Mouse (Mus musculus) spleen, postnatal 14 days (tissue): ENCODE data around the gene Bnc2.

ENCODE experiments used
- DNase-seq, 2 experiments: peaks; one replicate each; pipeline ENCODE4 v3.0.0; 2021 to 2022; ENCODE audit warnings: low spot score in 2 of 2

The Bnc2 gene

DNA sequence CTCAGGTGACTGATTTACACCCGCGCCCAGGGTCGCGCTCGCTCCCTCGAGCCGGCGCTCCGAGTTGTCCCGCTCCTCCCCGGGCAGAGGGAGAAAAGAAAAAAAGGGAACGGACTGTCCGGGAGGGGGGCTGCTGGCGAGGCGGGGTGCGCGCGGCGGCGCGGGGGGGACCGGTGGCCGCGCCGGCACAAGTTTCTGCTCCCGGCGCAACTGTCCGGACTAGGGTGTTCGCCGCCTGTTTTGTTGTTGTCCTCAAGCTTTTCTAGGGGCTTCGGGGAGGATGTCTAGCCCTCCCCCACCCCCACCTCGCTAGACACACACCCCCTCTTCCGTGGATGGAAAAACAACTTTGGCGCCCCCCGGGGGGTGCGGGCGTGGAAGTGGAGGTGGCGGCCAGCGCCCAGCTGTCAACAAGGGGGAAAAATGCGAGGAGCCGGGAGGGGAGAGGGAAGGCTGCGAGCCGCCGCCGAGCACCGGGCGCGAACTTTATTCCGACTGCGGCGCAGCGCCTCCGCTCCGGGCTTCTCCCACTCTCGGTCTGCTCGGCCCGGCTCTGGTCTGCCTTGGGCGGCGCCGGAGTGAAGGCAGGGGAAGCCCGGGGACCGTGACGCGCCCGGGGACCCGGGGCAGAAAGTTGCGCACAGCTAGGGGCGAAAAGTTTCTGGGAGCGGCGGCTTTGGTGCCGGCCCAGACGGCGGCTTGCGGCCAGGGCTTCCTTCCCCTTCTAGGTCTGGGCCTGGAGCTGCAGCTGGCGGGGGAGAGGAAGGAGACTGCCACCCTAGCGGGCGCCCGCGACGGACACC is at the start of gene Bnc2:
Gene Bnc2, minus strand, starts transcription at position 105 of the 803 bp plus-strand sequence.
- DNase-seq, result no peak

DNA sequence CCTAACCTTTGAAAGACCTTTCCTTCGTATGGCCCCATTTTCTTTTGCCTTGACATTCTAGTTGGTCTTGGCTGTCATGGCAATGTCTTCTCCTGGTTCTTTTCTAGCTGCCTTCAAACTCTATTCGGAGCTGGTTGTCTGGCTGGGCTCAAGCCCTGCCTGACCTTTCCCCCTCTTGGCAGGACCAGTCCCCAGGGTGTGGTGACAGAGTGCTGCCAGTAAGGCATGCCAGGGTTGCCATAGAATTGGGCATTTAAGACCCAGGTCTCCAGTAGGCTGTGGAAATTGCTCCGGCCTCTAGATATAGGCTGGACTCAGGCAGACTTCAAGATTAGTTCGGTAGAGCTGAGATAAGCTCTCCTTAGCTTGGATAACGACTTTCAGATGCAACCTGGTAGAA is 32.9 kb upstream of the Bnc2 start:
- DNase-seq, result no peak

DNA sequence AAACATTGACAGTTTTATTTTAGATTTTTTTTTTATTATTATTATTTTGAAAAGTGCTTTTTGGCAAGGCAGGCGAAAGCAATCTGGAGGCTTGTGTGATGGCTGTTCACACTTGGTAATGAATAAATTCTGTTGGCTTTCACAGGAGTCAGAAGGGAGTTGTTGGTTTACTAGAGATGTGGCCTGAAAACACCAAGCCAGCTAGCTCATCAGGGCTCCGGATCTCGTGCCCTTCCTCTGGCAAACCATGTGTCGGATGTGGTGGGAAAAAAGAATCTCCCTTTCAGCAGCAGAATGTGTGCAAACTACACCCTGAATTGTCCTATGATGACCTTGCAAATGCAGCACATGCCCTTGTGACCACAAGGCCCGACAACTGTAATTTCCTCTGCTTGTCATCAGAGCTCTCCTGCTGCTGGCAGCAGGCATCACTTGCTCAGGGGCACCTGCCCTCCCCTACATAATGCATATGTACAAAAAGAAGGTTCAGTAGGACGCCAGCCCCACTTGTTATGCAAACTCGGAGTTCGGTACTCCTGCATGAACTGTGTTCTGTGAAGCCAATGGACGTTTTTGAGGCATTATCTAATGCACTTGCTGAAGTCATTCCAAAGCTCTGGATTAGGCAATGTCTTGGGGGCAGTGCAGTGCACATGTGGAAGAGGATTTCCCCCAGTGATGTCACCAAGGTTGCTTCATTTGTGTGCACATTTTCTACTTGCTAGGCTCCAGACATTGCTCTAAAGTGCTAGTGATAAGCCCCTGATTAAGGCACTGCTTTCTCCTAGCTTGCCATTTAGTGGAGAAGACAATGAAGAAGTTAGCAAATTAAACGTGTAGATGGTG is 10.7 kb upstream of the Bnc2 start:
- DNase-seq, result no peak

DNA sequence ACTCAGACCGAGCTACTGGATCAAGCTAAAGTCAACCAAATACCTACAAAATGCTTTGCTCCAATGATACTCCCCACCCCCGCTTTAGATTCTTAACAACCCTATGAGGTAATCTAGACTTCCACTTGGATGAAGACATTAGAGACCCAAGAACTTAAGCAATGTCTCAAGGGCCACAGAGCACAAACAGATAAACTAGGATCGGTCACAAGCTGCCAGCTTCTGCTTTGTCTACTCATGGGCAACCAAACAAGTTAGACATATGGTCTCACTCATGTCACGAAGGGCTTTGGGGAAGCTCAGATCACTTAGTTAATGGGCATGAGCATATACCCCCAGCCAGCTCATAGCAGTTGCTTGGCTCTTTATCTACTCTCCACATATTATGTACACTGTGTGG is 9.9 kb upstream of the Bnc2 start:
- DNase-seq, result no peak

DNA sequence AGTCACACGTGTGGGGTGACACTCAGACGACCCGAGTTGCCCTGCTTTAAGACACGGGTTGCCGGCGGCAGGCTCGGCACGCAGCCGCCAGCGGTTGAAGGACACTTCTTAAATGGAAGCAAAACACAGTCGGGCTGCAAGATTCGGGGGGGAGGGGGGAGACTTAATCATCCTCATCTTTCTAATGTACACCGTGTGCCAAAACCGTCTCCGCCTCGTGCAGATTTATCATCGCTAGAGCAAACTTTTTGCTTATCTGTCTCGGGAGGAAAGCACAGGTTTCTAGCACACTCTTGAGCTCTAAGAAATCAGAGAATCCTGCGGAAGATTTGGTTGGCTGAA is 870 bp upstream of the Bnc2 start:
- no peak for DNase-seq

DNA sequence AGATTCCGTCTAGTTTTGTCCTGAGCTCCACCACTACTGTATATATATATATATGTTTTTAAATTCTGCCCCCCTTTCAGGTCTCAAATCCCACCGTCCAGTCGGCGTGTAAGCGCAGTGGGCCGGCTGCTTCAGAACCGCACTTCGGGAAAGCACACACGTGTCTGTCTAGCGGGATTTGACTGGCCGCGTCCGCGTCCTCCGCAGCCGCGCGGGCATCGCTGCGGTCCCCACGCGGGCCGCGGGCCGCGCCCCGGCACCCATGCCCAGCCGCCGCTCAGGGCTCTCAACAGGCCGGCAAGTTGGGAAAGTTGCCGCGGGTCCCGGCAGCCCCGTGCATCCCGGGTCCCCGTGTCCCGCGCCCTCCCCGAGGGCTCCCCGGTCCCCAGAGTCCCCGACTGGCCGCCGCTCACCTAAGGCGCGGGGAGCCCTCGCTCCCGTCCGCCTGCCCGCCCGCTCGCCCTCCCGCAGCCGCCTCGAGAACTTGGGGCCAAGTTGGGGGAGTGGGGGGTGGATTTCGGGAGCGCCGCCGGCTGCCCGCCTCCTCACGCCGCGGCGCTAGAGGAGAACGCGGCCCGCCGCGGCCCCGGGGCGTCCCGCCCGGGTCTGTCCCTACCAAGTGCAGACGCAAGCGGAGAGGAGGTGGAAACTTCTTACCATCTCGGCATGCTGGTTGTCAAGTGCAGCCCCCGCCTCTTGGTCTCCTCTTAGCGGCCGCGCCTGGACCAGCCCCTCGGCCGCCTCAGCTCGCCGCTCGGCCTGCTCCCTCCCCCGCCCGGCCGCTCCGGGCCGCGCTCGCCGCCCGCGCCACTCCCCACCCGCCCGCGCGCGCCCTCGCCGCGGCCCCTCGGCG is 531 bp downstream of the Bnc2 start:
- DNase-seq, result no peak

DNA sequence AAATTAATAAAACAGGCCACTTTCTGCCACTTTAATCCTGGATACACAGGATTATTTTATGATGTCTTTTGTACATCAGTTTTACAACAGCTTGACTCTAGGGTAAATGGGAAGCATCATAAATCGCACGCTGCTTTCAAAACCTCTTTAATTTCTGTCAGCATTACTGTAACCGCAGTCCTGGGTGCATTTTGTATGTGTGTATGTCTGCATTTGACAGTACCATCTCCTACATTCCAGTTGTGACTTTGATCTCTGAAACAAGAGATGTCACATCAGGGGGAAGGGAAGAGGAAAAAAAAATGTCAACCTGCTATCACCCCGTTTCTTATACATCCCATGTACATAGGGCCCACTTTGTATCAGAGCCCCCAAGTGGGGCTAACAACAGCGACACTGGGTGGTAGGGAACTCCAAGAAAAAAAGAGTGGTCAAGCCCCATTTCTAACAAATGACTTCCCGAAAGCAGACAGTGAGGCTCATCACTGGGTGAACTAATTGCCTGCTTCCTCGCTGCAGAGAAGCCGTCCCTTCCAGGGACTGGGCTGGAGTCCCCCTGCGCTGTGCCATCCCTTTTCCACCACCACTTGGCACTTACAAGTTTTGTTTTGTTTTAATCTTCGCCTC is 1.3 kb downstream of the Bnc2 start:
- DNase-seq, result no peak

DNA sequence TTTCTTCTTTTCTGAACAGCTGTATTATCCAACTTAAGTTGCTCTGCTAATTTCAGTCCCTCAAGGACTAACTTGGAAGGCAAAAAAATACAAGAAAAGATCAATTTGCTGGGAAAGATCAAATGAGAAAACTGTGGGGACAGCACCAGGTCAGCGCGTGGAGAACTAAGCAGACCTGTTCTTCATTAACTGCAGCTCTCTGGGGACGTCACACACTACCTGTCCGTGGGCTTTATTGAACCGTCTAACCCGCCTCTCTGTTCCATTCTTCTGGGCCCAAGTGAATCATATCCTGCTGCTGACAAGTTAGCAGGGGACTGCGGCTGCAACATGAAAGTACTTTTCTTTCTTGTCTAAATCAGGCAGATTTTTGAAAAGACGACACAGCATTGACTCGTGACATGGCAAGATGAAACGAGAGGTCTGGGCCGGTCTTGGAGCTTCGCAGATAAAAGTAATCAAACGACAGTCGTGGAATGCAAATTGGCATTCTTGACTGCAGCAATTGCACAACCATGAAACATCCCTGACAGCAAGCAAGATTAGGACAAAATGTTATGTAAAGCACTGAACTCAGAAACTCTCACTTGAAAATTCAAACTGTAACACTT is 2.8 kb downstream of the Bnc2 start:
- no peak for DNase-seq

DNA sequence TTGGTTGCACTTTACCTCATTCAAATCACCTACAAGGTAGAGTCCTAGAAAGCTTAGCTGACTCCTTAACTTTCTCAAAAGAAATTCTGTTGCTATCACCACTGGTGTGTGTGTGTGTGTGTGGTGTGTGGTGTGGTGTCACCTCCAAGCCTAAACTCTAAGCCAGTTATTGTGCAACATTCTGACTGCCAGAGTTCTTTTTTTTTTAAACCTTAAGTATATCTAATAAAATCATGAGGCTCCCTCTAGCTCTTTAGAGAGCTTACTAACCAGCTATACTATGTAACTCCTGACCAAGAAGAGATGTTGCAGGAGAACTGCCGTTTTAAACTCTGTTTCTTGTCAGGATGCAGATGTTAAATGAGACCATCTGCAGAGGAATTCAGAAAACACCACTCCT is 4.1 kb downstream of the Bnc2 start:
- DNase-seq, result no peak

DNA sequence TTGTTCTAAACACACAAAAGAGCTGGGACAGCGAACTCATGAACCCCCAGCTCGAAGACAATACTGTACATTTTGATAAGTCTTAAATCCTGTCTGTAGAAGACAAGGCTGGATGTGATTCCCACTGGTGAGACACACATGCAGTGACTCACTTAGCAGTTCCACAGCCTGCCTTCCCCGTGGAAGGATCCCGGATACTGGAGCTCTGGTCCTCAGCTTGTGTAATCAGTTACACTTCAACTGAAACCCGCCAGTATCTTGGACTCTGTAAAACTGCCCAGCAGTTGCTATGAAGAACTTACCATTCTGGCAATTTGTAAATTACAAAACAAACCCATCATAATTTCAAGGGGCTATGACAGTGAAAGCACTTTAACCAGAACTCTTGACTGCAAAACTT is 5.4 kb downstream of the Bnc2 start:
- DNase-seq, result no peak

DNA sequence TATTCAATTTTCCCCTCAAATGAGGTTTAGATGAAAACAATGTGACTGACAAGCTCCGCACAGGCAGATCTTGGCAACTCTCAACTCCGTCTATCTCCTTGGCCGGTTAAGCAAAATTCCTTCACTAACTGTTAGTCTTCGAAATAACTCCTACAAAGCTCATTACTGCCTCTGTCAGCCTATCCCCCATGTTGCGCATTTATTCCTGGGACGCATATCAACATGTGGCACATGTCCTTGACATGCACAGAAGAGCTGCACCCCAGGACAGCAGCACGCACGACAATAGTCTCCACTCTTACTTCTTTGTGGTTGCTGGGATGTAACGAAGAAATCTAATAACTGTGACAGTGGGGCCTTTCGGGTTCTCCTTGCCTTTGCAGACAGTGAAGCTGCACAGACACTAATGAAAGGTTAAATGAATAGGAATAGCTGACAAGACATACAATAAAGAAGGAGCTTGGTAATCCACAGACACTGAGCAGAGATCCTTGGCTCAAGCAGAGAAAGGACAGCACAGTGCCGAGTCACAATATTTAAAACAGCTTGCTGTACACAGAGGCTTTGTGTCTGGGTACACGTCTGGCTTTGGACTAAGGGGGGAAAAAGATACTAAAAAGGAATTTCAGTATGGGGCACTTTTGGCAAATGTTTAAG is 6.0 kb downstream of the Bnc2 start:
- no peak for DNase-seq

DNA sequence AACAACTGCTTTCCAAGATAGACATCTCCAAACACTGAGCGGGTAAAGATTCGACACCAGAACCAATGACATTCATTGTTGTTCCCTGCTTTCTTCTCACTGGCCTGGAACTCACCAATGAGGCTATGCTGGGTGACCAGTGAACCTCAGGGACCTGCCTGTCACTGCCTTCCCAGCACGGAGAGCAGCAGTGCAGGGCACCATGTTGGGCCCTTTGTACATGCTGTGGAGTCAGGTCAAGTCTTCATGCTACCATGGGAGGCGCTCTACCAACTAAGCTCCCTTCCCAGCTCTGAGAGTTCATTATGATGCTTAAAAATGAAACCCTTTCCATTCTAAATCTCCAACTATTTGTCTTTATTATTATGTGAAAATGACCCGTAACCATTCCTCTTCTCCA is 6.8 kb downstream of the Bnc2 start:
- DNase-seq, result no peak

DNA sequence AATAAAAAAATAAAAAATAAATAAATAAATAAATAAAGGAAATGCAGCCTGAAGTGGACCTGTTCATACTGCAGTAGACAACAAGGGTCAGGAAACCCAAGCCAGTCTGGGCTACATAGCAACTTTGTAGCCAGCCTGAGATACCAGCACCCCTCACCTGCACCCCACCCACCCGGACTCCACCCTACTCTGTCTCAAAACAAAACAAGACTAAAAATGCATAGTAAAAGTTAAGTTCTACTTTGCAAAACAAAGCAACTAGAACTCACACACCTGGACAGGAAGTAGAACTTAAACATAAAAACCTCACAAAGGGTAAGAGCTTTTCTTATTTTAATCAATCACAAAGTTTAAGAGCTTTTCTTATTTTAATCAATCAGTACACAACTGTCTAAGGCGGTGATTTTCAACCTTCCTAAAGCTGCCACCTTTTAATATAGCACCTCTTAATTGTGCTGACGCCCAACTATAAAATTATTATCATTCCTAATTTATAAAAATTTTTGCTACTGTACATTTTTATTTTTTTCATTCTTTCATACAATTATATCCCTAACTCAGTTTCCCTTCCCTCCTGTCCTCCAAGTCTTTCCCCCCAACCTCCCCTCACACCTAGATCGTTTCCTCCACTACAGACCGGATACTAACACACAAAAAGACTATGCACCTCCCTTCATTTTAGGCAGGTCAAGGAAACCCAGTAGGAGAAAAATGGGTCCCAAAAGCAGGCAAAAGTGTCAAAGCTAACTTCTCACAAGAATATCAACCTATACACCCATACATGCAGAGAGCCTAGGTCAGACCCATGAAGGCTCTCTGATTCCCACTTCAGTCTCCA is 12.6 kb downstream of the Bnc2 start:
- no peak for DNase-seq

DNA sequence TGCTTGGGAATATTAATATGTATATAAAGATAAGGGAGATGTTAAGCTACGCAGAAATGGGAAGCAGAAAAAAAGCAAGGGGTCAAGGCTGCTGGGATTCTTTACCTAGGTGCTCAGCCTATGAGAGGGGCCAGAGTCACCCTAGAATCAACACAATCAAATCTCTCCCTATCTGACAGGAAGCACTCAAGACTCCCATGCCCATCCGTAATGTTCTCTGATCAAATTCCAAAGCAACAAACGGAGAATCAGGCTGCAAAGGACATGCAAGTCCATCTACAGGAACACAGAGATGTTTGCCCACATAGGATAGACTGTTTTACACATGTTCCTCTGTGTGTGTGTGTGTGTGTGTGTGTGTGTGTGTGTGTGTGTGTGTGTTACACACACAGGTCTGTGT is 13.7 kb downstream of the Bnc2 start:
- DNase-seq, result no peak

DNA sequence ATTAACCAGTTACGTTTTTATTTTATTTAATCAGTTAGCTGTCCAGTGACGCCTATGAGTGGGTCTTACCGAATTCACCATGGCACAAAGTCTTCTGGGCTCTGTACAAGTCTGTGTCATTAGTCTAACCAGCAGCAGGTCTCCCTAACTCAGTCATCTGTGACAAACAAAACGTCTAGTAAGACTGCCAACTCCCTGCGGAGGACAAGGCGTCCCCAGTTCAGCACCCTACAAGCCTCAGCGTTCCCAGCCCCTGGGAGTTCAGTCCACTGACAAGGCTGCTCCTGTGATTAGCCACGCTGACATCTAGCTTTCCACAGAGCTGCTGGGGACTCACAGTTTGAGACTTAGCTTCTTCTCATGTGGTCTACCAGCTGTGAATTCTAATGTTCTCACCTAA is 23.3 kb downstream of the Bnc2 start:
- no peak for DNase-seq

DNA sequence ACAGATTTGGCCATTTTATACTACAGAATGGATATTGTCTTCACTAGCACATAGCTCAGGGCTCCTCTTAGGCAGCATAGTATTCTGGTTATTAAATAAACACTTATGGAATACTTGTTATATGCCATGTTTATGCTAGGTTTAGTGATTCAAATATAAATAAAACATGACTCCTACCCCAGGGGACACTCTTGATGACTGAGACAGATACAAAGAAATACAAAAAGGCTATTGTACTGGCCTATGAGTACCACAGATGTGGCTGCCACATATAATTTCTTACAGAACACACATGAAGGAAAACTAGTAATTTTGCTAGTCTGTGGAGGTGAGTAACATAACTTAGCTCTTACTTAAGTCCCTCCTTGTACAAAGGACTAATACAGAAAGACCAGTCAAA is 28.5 kb downstream of the Bnc2 start:
- DNase-seq, result no peak

DNA sequence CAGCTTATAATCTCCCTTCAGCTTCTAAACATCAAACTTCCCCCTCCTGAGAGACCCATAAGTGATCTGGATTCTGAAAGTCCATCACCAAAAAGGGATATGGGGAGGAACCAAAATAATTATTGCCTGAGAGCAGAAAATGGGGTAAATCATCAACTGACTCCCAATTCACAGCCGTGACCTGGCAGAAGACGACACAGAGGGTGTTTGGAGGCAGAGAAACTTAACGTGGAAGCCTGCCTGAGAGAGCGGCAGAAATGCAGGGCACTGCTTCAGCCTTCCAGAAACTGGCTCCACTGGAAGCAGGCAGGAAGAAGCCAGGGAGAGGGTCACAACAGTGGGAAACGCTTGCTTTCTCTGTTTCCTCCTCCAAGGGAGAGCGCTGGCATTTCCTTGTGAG is 35.9 kb downstream of the Bnc2 start:
- DNase-seq, result no peak

DNA sequence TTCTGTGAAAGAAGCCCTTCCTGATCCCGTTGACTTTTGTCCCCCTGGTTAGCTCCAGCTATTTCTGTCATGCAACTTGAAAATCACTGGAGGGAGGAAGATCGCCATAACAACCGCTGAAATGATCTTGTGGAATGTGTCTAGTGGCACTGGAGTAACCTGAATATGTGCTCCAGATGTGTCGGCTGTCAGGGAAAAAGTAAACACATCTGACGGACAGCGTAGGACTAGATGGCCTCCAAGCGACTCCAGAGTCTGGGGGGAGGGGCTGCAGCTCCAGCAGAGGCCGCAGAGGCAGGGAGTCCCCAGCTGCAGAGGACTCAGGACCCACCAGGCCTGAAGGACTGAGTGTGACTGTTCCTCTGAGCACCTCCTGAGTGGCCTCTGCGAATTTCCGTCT is 37.4 kb downstream of the Bnc2 start:
- no peak for DNase-seq

DNA sequence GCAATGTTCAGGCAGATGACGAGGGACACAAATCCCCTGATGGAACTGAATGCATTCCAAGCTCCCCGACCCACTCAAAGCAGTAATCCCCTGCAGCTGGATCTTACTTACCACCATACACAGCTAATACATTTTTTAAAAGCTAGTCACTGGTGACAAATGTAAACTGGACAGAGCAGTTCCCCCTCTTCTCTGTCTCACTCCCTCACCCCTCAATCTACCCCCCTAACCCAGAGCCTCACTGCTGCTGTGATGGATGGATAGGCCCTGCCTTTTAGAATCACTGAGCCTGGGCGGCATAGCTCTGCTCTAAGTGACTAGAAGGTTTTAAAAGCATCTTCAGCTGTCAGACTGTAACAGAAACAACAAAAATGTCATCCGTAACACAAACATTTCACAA is 40.3 kb downstream of the Bnc2 start:
- no peak for DNase-seq

DNA sequence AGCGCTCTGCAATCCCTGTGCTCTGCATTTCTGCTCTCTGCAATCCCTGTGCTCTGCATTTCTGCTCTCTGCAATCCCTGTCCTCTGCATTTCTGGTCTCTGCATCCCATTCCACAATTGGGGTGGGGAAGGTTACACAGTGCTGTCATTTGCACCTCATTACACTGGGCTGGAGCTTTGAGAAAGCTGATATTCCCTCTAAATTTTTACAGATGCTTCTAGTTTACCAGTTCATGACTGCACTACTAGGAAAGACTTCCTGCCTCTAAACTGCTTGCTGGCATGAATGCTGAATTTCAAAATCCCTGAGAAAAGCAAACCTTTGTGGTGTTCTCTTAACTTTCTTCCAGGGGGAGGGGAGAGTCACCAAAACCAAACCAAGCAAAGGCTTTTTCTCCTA is 41.1 kb downstream of the Bnc2 start:
- no peak for DNase-seq
